Mouse (Mus musculus) bone marrow, adult 2 months (tissue): ENCODE measurements at regions not wholly inside any gene's neighbourhood (a gene's known extent, or its start where the extent isn't known, plus 50 kb on each side); places are given as distances from the start of the nearest gene placed in this dataset.

ENCODE experiments used
- CTCF ChIP-seq: fragments of 200-500 bp; IDR thresholded peaks from 2 replicates; pipeline ENCODE4 v1.5.1; 2011; ENCODE audit warnings: low read length, control low read depth; ENCODE audit not compliant: control insufficient read depth, insufficient read depth
- POLR2A ChIP-seq: fragments of 200-500 bp; IDR thresholded peaks from 2 replicates; pipeline ENCODE4 v1.6.1; 2011; ENCODE audit warnings: low read depth, mild to moderate bottlenecking, control low read depth, low read length, borderline replicate concordance; ENCODE audit not compliant: control insufficient read depth

- no peak for TF ChIP-seq POLR2A
- no peak for TF ChIP-seq CTCF
Observed at GRCm38 (mm10) chr12:9519346-9519745, 50.6 kb upstream of the Osr1 start.
